Mouse (Mus musculus) WW6 (cell line): ENCODE results near the gene Tmem161a.

Source experiments
- DNase-seq: peaks from one replicate; pipeline ENCODE4 v3.0.0-alpha.2; 2013; ENCODE audit warnings: low read depth, low spot score

The Tmem161a gene

DNA sequence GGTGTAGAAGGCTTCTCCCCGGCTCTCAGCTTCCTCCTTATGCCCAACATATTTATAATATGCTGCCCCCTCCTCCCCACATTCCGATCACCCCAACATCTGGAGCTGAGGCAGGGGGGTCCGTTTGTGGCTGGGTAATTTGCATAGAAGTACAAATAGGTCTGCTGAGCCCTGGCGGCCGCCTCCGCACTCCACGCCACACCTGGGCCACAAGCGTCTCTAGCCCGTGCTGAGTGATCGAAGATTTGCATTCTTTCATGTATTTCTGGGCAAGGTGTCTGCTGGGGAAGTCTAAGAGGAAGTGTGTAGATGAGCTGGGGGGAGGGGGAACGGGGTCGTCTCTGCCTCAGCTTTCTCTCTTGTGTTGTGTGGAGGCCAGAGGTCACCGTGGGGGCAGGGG is 12.1 kb upstream of the Tmem161a start:
- no peak for DNase-seq

DNA sequence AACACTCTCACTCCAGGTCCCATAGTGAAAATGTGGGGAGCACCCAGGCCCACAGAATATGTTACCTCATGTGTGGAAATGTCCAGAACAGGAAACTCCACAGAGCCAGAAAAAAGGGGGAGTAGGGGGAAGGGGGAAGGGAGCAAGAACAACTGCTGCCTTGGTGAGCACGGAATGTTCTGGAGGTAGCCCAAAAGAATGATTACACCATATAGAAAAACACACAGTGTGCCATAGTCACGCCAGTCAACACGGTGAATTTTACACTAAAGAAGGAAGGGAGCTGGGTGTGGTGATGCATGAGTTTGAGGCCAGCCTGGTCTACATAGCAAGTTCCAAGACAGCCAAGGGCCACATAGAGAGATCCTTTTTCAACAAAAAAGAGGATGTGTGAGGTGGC is 8.8 kb upstream of the Tmem161a start:
- DNase-seq = no peak

DNA sequence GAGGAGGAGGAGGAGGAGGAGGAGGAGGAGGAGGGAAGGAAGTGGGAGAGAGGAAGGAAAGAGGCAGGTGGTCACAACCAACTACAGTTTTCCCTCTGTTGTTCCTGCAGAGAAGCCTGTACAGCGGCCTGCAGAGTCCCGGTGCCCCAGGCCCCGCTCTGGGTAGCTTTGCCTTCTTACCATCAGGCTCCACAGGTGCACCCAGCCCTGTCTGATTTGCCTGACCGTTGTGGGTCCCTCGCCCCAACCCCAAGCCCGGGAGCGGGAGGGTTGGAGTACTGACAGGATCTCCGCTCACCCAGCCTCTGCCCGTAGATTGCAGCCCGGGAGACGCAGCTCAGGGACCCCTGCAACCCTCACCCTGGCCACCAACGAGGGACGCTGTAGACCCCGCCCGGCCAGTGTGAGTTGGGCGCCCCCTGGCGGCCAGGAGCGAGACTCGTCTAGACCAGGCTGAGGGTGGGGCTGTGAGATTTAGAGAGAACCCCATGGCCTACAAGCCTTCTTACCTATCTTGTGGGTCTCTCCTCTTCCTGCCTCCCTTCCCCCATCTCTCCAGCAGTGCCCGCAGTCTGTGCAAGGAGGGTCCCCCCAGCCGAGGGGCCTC is 5.5 kb upstream of the Tmem161a start:
- peak; percentile 70 for DNase-seq

- DNase-seq = no peak
Measured at GRCm38 (mm10) chr8:70170116-70170515, 2.0 kb upstream of the Tmem161a start.

DNA sequence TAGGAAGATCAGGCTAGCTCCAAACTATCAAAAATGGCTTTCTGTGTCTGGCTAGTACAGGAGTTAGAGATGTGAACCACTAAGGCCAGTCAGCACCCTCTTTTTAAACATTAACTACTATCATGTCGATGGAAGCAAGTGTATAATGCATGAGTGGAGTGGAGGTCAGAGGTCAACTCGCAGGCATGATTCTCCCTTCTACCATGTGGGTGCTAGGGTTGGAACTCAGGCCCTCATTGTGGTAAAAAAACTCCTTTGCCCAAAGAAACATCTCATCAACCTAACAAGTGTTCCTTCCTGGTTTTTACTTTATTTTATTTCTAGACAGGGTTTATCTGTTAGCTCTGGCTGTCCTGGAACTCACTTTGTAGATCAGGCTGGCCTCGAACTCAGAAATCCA is 1.4 kb upstream of the Tmem161a start:
- DNase-seq = no peak

- no peak for DNase-seq
Measured at GRCm38 (mm10) chr8:70171240-70171639, 916 bp upstream of the Tmem161a start.

DNA sequence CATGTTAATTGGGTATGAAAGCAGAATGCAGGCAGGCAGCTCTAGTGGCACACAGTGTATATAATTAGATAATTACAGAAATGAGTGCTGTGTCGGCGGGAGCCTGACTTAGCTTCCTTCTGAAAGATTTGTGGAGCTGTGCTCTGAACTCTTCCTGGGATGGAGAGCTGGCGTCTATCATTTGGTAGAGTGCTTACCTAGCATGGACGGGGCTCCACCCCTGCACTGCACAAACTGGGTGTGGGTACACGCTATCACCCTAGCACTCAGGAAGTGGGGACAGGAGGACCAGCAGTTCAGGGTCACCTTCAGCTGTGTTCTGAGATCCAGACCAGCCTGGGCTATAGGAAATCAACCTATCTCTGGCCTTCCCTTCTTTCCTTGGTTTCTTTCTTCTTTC is 1.2 kb downstream of the Tmem161a start:
- no peak for DNase-seq

DNA sequence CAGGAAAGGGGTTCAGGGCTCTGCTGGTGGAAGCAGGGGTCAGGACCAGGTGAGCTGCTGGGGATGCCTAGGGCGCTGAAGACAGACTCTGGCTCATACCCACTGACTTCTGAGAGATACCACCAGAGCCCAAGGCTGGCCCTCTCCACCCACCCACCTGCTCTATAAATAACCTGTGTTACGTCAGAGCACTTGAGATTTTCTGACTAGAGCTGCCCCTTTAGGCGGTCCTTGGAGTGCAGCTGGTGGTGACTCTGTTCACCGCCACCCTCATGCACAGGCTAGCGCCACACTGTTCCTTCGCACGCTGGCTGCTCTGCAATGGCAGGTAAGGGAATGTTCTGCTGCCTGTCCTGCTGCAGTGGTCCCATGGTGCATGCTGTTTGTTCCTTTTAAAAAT is 1.9 kb downstream of the Tmem161a start:
- DNase-seq = no peak

DNA sequence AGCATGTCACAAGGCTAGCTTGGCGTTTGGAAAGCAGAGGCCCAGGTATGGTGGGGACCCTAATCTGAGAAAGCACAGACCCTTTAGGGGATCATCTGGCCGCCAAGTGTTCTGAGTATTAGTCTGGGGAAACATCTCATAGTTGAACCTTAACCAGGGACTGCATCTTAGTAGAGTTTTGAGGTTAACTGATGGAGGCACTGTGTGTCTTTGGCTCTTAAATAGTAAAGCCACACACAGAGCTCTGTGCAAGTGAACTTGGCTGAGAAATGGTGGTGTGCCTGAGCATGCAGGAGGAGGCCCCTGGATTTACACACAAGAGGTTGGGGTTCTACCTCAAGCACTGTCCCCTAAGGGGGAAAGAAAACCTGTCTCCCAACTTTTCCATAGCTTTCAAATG is 6.1 kb downstream of the Tmem161a start:
- no peak for DNase-seq

DNA sequence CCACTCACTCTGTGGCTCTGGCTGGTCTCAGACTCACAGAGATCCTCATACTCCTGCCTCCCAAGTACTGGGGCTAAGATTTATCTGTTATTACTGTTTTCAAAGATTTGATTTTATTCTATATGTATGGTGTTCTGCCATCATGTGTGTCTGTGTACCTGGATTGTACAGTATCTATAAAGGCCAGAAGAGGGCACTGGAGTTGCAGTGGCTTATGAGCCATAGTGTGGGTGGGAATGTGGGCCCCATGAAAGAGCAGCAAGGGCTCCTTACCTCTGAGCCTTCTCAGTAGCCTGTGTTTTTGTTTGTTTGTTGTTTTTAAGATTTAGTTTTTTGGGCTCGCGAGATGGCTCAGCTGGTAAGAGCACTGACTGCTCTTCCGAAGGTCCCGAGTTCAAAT is 6.9 kb downstream of the Tmem161a start:
- DNase-seq = no peak

- no peak for DNase-seq
Measured at GRCm38 (mm10) chr8:70181212-70181902, 9.2 kb downstream of the Tmem161a start.

- no peak for DNase-seq
Measured at GRCm38 (mm10) chr8:70181903-70182252, 9.7 kb downstream of the Tmem161a start.

GRCm38 (mm10) chr8:70183194-70183593 is 11.0 kb downstream of the Tmem161a start:
- DNase-seq = no peak

- no peak for DNase-seq
Measured at GRCm38 (mm10) chr8:70188707-70189106, 16.6 kb downstream of the Tmem161a start.

- DNase-seq = no peak
Measured at GRCm38 (mm10) chr8:70193238-70193637, 21.1 kb downstream of the Tmem161a start.

DNA sequence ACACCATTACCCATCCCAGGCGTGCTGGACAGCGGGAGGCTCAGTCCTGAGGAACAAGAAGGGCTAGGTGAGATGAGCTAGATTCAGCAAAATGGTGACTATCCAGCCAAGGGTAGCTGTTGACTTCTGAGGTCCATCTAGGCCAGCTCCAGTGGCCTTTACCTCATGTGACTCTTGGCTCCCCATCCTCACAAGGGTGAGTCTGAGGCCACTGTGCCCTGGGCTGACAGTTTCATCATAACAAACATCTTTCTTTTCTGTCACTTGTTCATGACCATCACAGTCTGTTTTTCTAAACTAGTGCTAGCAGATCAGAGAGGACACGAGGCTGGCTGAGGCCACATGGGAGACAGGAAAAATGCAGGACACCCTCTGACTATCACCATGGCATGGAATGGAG is 22.0 kb downstream of the Tmem161a start:
- no peak for DNase-seq

GRCm38 (mm10) chr8:70195762-70196161 is 23.6 kb downstream of the Tmem161a start:
- DNase-seq = no peak

GRCm38 (mm10) chr8:70197603-70198002 is 25.4 kb downstream of the Tmem161a start:
- no peak for DNase-seq

GRCm38 (mm10) chr8:70200098-70200681 is 28.0 kb downstream of the Tmem161a start:
- DNase-seq = no peak

- DNase-seq = no peak
Measured at GRCm38 (mm10) chr8:70201417-70201816, 29.3 kb downstream of the Tmem161a start.

DNA sequence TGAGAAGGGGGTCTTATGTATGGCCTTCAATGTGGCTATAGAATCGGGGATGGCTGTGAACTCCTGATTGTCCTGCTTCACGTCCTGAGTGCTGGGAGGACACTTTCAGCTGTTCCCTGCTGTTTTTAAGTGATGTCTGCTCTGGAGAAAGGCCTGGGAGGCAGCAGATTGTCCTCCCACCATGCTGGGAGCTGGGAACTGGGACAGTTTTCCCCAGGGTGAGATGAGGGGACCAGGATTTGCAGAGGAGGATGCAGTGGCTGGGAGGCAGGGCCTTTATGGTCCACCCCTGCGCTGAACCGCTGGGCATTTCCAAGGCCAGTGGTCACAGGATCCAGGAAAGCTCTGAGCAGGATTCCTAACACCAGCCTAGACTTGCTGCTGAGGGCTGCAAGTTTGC is 30.9 kb downstream of the Tmem161a start:
- no peak for DNase-seq

DNA sequence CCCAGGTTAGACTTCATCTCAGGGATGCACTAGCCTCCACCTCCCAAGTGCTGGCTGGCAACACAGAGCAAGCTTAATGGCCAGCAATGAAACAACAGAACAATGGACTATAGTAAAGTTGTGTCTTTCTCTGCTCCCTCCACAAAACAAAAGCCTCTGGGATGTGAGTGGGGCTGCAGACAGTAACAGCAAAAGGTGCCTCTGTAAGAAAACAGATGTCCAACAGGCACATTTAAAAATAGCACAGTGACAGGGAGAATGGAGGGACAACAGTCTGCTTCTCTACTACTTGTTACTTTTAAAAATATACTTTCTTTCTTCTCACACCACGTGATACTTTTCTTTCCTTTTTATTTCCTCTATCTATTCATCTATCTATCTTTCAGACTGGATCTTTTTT is 32.6 kb downstream of the Tmem161a start:
- no peak for DNase-seq

DNA sequence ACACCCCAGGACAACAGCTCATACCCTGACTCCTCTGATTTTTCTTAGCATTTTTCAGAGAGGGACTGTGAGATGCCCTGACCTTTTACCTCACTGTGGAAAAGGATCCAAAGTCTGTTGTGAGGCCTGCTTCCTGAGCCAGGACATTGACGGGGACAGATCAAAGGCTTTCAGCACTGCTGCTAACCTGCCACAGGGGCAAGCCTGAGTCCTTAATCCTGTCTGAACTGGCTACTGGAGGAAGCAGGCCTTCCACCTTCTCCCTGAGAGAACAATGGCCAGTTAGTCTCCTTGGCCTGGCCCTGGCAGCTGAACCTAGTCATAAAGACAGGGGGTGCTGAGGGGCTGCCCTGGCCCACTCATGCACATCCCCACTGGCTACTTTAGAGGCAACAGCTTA is 36.0 kb downstream of the Tmem161a start:
- DNase-seq = no peak
